Mouse (Mus musculus): ENCODE data around the gene Zfyve16. TPM values are rescaled to one million over a fixed set of nuclear protein-coding genes. Genes with fewer than 3 reads are reported as not detected.
A peak's percentile ranks its signal among the peaks of the same experiment; 100 is the strongest.

The Zfyve16 gene
- total RNA-seq (2014; rRNA removed; ENCODE audit: low replicate concordance) = 11.2 and 12.3 TPM in 2 replicates
- 6.2 and 6.3 TPM in 2 replicates for polyA plus RNA-seq (2015; fragmentation: Nextera tagmentation; extraction: Ambion mirVana)

DNA sequence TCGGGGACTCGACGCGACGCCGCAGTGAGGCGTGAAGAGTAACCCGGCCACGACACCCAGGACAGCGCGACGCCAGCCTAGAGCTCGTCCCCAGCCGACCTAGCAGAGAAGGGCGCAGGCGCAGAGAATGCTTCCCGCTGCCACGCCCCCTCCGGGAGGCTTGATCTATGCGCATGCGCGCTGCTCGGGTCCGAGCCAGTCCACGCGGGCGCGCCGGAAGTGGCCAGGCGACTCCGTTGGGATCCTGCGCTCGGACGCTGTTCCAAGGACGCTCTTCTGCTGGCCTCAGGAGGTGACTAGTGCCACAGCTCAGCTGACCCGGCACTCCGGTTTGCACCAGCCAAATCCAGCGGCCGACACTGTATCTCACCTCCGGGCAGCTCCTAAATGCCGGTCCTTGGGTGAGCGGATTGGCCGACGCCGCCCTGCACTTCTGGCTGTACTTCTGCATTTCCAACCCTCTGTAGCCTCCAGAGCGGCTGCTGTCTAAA, at the start of gene Zfyve16:
Gene Zfyve16 (minus strand): TSS at position 148 of the 491 bp plus-strand sequence.
- ATAC-seq (ENCODE audit: insufficient read depth, low read depth) (peak; percentile 95), DNase-seq (ENCODE audit: low spot score) (peak; percentile 97)
- Histone ChIP-seq H3K4me2 (ENCODE audit: low read depth, low read length) (peak within 1 kb of the TSS; percentile 80), H3K4me3 (ENCODE audit: low read depth, low read length) (peak within 1 kb of the TSS; percentile 73), H3K9me3 (replicated peaks; ENCODE audit: control insufficient read depth, low read length) (no peaks in the 10 kb centered on the region), H3K27ac (ENCODE audit: low read depth) (peak within 1 kb of the TSS; percentile 98), H3K36me3 (replicated peaks; ENCODE audit: control insufficient read depth, insufficient read depth, low read length) (no peaks in the 10 kb centered on the region), H3K4me1 (ENCODE audit: control insufficient read depth, insufficient read depth) (peaks cover 3% of the 10 kb centered on the region; the same call in 1 of the 2 replicates), H3K9ac (replicated peaks; ENCODE audit: low read depth, low read length) (peak within 1 kb of the TSS; percentile 81), H3K27me3 (ENCODE audit: control insufficient read depth, insufficient read depth, low read length) (no peaks in the 10 kb centered on the region)
- WGBS = under 1% methylated on average over 41 of the region's 46 CpGs
- TF ChIP-seq EP300 (IDR thresholded peaks at IDR 0.05; ENCODE audit: low read depth) = peak; percentile 73; the same call in 1 of the 2 replicates
- TF ChIP-seq CTCF (IDR thresholded peaks at IDR 0.05; ENCODE audit: low read depth) = no peak

GRCm38 (mm10) chr13:92578210-92578609, 47.5 kb upstream of the Zfyve16 start:
- Histone ChIP-seq H3K4me2 (ENCODE audit: low read depth, low read length) (no peak overlapping the region), H3K9ac (replicated peaks; ENCODE audit: low read depth, low read length) (no peak overlapping the region), H3K4me1 (ENCODE audit: control insufficient read depth, insufficient read depth) (peaks cover 9% of the 10 kb centered on the region; the same call in 1 of the 2 replicates), H3K4me3 (ENCODE audit: low read depth, low read length) (no peak overlapping the region), H3K9me3 (replicated peaks; ENCODE audit: control insufficient read depth, low read length) (no peaks in the 10 kb centered on the region), H3K27ac (ENCODE audit: low read depth) (no peak overlapping the region), H3K27me3 (ENCODE audit: control insufficient read depth, insufficient read depth, low read length) (no peaks in the 10 kb centered on the region), H3K36me3 (replicated peaks; ENCODE audit: control insufficient read depth, insufficient read depth, low read length) (no peaks in the 10 kb centered on the region)
- WGBS = 68% methylated on average over 4 of the region's 4 CpGs
- TF ChIP-seq CTCF (IDR thresholded peaks at IDR 0.05; ENCODE audit: low read depth) (no peak), EP300 (IDR thresholded peaks at IDR 0.05; ENCODE audit: low read depth) (no peak)
- ATAC-seq (ENCODE audit: insufficient read depth, low read depth) (no peak), DNase-seq (ENCODE audit: low spot score) (no peak)

DNA sequence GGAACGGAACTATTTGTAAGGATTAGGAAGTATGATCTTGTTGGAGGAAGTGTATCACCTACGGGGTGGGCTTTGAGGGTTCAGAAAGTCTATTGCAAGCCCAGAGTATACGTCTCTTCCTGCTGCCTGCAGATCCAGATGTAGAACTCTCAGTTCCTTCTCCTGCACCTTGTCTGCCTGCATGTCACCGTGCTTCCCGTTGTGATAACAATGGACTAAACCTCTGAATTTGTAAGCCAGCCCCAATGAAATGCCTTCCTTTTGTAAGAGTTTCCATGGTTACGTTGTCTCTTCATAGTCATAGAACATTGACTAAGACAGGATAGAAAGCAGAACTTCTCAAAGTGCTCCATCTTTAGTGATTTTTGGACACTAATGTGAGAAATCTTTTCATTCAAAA, 46.0 kb upstream of the Zfyve16 start:
- ATAC-seq (ENCODE audit: insufficient read depth, low read depth) = no peak
- Histone ChIP-seq H3K4me2 (ENCODE audit: low read depth, low read length) (no peak overlapping the region), H3K9ac (replicated peaks; ENCODE audit: low read depth, low read length) (no peak overlapping the region), H3K27me3 (ENCODE audit: control insufficient read depth, insufficient read depth, low read length) (no peaks in the 10 kb centered on the region), H3K27ac (ENCODE audit: low read depth) (no peak overlapping the region), H3K9me3 (replicated peaks; ENCODE audit: control insufficient read depth, low read length) (no peaks in the 10 kb centered on the region), H3K4me3 (ENCODE audit: low read depth, low read length) (no peak overlapping the region), H3K36me3 (replicated peaks; ENCODE audit: control insufficient read depth, insufficient read depth, low read length) (no peaks in the 10 kb centered on the region), H3K4me1 (ENCODE audit: control insufficient read depth, insufficient read depth) (peaks cover 9% of the 10 kb centered on the region; the same call in 1 of the 2 replicates)
- WGBS = 56% methylated on average over 6 of the region's 6 CpGs
- DNase-seq (ENCODE audit: low spot score) = no peak
- TF ChIP-seq CTCF (IDR thresholded peaks at IDR 0.05; ENCODE audit: low read depth) = no peak
- TF ChIP-seq EP300 (IDR thresholded peaks at IDR 0.05; ENCODE audit: low read depth) = no peak

DNA sequence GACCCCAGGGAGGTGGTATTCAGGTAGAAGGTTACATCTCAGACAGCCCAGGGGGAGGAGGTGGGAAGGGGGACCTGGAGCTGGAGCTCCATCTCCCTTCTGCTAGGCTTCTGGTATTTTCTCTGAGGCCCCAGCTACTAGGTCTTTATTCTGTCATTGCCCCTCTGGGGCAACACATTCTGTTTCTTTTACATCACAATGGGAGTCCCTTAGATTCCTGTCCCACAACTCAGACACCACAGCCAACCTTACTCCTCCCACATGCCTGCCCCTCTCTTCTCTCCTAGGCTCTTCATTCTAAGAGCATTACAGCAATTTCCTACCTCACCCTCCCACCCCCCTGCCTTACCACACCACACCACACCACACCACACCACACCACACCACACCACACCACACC, 45.4 kb upstream of the Zfyve16 start, which contains the start of gene Spz1:
Gene Spz1 (minus strand): TSS at position 101 of the 400 bp plus-strand sequence.
- Histone ChIP-seq H3K9me3 (replicated peaks; ENCODE audit: control insufficient read depth, low read length) (no peaks in the 10 kb centered on the region), H3K4me3 (ENCODE audit: low read depth, low read length) (no peak within 1 kb of the TSS), H3K4me1 (ENCODE audit: control insufficient read depth, insufficient read depth) (peaks cover 9% of the 10 kb centered on the region; the same call in 1 of the 2 replicates), H3K27me3 (ENCODE audit: control insufficient read depth, insufficient read depth, low read length) (no peaks in the 10 kb centered on the region), H3K36me3 (replicated peaks; ENCODE audit: control insufficient read depth, insufficient read depth, low read length) (no peaks in the 10 kb centered on the region), H3K27ac (ENCODE audit: low read depth) (no peak within 1 kb of the TSS), H3K9ac (replicated peaks; ENCODE audit: low read depth, low read length) (no peak within 1 kb of the TSS), H3K4me2 (ENCODE audit: low read depth, low read length) (no peak within 1 kb of the TSS)
- no peak for DNase-seq (ENCODE audit: low spot score)
- TF ChIP-seq EP300 (IDR thresholded peaks at IDR 0.05; ENCODE audit: low read depth) (no peak), CTCF (IDR thresholded peaks at IDR 0.05; ENCODE audit: low read depth) (no peak)
- no peak for ATAC-seq (ENCODE audit: insufficient read depth, low read depth)

DNA sequence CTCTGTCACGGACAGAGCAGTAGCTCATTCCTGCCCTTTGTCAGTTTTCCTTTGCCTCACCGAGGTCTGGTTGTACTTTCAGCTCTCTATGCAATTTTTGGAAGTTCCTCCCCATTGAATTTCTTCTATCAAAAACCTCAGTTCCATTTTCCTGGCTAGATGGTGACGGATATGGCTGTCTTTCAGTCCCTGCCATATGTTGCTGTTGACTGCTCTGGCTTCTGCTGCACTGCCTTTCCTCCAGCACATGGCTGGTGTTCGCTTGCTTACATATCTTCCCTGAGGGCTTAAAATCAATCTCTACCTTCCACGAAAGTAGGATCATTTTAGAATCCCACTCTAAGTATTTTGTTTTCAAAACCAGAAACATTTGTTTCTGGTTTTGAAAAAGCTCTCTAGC, 28.8 kb upstream of the Zfyve16 start:
- Histone ChIP-seq H3K27ac (ENCODE audit: low read depth) (no peak overlapping the region), H3K4me3 (ENCODE audit: low read depth, low read length) (no peak overlapping the region), H3K27me3 (ENCODE audit: control insufficient read depth, insufficient read depth, low read length) (no peaks in the 10 kb centered on the region), H3K36me3 (replicated peaks; ENCODE audit: control insufficient read depth, insufficient read depth, low read length) (no peaks in the 10 kb centered on the region), H3K4me1 (ENCODE audit: control insufficient read depth, insufficient read depth) (no peaks in the 10 kb centered on the region), H3K9ac (replicated peaks; ENCODE audit: low read depth, low read length) (no peak overlapping the region), H3K4me2 (ENCODE audit: low read depth, low read length) (no peak overlapping the region), H3K9me3 (replicated peaks; ENCODE audit: control insufficient read depth, low read length) (no peaks in the 10 kb centered on the region)
- no peak for ATAC-seq (ENCODE audit: insufficient read depth, low read depth)
- no peak for DNase-seq (ENCODE audit: low spot score)
- 67% methylated on average over 5 of the region's 5 CpGs for WGBS
- TF ChIP-seq EP300 (IDR thresholded peaks at IDR 0.05; ENCODE audit: low read depth) (no peak), CTCF (IDR thresholded peaks at IDR 0.05; ENCODE audit: low read depth) (no peak)

GRCm38 (mm10) chr13:92557229-92557628, 26.6 kb upstream of the Zfyve16 start:
- 60% methylated on average over 2 of the region's 2 CpGs for WGBS
- Histone ChIP-seq H3K9ac (replicated peaks; ENCODE audit: low read depth, low read length) (no peak overlapping the region), H3K4me3 (ENCODE audit: low read depth, low read length) (no peak overlapping the region), H3K27me3 (ENCODE audit: control insufficient read depth, insufficient read depth, low read length) (no peaks in the 10 kb centered on the region), H3K9me3 (replicated peaks; ENCODE audit: control insufficient read depth, low read length) (no peaks in the 10 kb centered on the region), H3K4me1 (ENCODE audit: control insufficient read depth, insufficient read depth) (no peaks in the 10 kb centered on the region), H3K27ac (ENCODE audit: low read depth) (no peak overlapping the region), H3K36me3 (replicated peaks; ENCODE audit: control insufficient read depth, insufficient read depth, low read length) (no peaks in the 10 kb centered on the region), H3K4me2 (ENCODE audit: low read depth, low read length) (no peak overlapping the region)
- no peak for DNase-seq (ENCODE audit: low spot score)
- no peak for ATAC-seq (ENCODE audit: insufficient read depth, low read depth)
- TF ChIP-seq CTCF (IDR thresholded peaks at IDR 0.05; ENCODE audit: low read depth) (no peak), EP300 (IDR thresholded peaks at IDR 0.05; ENCODE audit: low read depth) (no peak)

Measured in heart, postnatal 0 days (tissue).